Comparison of ENCODE assay signal across 9 mouse cellular contexts in the genomic region with DNA sequence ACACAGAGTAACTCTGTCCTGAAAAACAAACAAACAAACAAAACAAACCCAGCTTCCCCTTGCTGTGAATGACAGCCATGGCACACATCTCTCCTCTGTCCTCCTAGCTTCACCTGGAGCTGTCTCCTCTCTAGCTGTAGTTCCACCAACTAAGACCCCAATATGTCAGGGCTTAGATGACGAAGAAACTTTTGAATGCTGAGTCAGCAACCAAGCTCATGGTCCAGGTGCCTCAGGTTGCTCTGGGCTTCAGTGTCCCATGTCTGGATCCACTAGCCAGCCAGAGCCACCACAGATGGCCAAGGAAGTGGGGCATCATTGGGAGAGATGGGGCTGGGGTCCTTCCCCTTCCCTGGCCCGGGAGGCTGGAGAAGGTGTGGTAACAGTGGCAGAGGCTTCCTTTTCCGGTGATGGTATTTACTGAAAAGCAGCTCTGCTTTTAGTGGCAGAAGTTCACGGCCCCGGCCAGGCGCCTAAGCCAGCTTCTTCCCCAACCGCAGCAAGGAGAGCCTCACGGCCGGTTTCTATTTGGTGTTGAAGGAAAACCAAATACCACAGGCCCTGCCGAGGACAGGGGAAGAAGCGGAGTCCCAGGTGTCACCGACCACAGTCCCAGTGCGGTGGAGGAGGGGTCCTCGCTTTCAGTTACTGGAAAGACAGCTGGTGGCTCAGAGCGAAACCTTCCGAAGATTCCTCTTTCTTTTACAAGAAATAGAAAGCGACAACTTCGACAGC.
A peak's percentile ranks its signal among the peaks of the same experiment; 100 is the strongest.
DNase-seq lines count a peak whose midpoint lies in the region; ATAC-seq lines count a peak whose summit lies in the region.
"Had no signal": no experiment of that assay in that cellular context is flagged by ENCODE, and none has a peak within 500 bp of the region (broad histone marks: within the 10 kb centered on the region; RNA-seq: fewer than 3 reads in every experiment).

No protein-coding gene starts in this region.

- no peak for DNase-seq in kidney, postnatal 14 days
- peak; percentile 47 to 63 for DNase-seq in thymus, adult 18-20 months
- DNase-seq in urinary bladder, postnatal 10 days (ENCODE audit: low spot score) = no peak
- DNase-seq in urinary bladder, postnatal 36 days (ENCODE audit: low spot score in 2 of 2) = no peak
- no peak for DNase-seq in cerebellum, postnatal 4 days (ENCODE audit: low spot score in 2 of 2)

- H3K27me3 ChIP-seq in kidney, embryonic 16.5 days (ENCODE audit: insufficient read depth, low read length) = no peaks in the 10 kb centered on the region
- H3K27me3 ChIP-seq in embryonic facial prominence, embryonic 12.5 days = no peaks in the 10 kb centered on the region
- H3K27me3 ChIP-seq: midbrain, embryonic 15.5 days had no signal

- no peak for ATAC-seq in kidney, embryonic 16.5 days (ENCODE audit: low FRiP score, low TSS enrichment)
- no peak for ATAC-seq in embryonic facial prominence, embryonic 12.5 days (ENCODE audit: insufficient number of reproducible peaks, insufficient read depth, low FRiP score, low TSS enrichment)
- ATAC-seq in megakaryocyte, adult 5-6 weeks (ENCODE audit: poor library complexity, severe bottlenecking) = peak; percentile 63
- ATAC-seq: midbrain, embryonic 15.5 days had no signal

- no peak overlapping the region for H3K27ac ChIP-seq in kidney, embryonic 16.5 days (ENCODE audit: low read length)
- H3K27ac ChIP-seq in embryonic facial prominence, embryonic 12.5 days = 0 out of 2 replicates have a peak overlapping the region, but pooled peaks have one; percentile 11
- H3K27ac ChIP-seq: midbrain, embryonic 15.5 days had no signal

- no peaks in the 10 kb centered on the region for H3K36me3 ChIP-seq in kidney, embryonic 16.5 days (ENCODE audit: insufficient read depth, low read length)
- no peaks in the 10 kb centered on the region for H3K36me3 ChIP-seq in embryonic facial prominence, embryonic 12.5 days
- H3K36me3 ChIP-seq: midbrain, embryonic 15.5 days had no signal

- WGBS in kidney, embryonic 16.5 days = 47% methylated on average over 18 of the region's 18 CpGs
- WGBS in embryonic facial prominence, embryonic 12.5 days = 56% methylated on average over 18 of the region's 18 CpGs

- H3K4me1 ChIP-seq in kidney, embryonic 16.5 days (ENCODE audit: insufficient read depth, low read length) = peaks cover 13% of the 10 kb centered on the region
- peaks cover 15% of the 10 kb centered on the region; the same call in 1 of the 2 replicates for H3K4me1 ChIP-seq in embryonic facial prominence, embryonic 12.5 days
- H3K4me1 ChIP-seq: midbrain, embryonic 15.5 days had no signal

- H3K4me3 ChIP-seq in kidney, embryonic 16.5 days (ENCODE audit: low read length) = no peak overlapping the region
- no peak overlapping the region for H3K4me3 ChIP-seq in embryonic facial prominence, embryonic 12.5 days
- H3K4me3 ChIP-seq: midbrain, embryonic 15.5 days had no signal

- H3K9ac ChIP-seq in kidney, embryonic 16.5 days (replicated peaks; ENCODE audit: low read length) = peak overlapping the region; percentile 9; the same call in 1 of the 2 replicates
- no peak overlapping the region for H3K9ac ChIP-seq in embryonic facial prominence, embryonic 12.5 days
- H3K9ac ChIP-seq: midbrain, embryonic 15.5 days had no signal

- no peak overlapping the region; the same call in 1 of the 2 replicates for H3K4me2 ChIP-seq in kidney, embryonic 16.5 days (replicated peaks; ENCODE audit: low read depth, low read length)
- H3K4me2 ChIP-seq in embryonic facial prominence, embryonic 12.5 days (replicated peaks) = no peak overlapping the region
- H3K4me2 ChIP-seq: midbrain, embryonic 15.5 days had no signal

- H3K9me3 ChIP-seq in kidney, embryonic 16.5 days (ENCODE audit: low read length) = no peaks in the 10 kb centered on the region
- no peaks in the 10 kb centered on the region for H3K9me3 ChIP-seq in embryonic facial prominence, embryonic 12.5 days
- H3K9me3 ChIP-seq: midbrain, embryonic 15.5 days had no signal

Comparison
In these comparisons a context has a peak if more than half of its experiments do, and no peak if none do; other contexts are left out.
1. DNase-seq: peak in thymus, adult 18-20 months (2 of 2); none in kidney, postnatal 14 days (single experiment), urinary bladder, postnatal 10 days (single experiment), urinary bladder, postnatal 36 days (0 of 2) and cerebellum, postnatal 4 days (0 of 2).